Mouse (Mus musculus) right cerebral cortex, adult 18-20 months (tissue): ENCODE results near the gene Hmcn1.

Source experiments
- DNase-seq: peaks from one replicate; pipeline ENCODE4 v3.0.0; 2022; ENCODE audit warnings: mixed read lengths

The Hmcn1 gene

GRCm38 (mm10) chr1:150623226-150623625, 370.0 kb downstream of the Hmcn1 start:
- DNase-seq = no peak

GRCm38 (mm10) chr1:150610539-150610938, 382.7 kb downstream of the Hmcn1 start:
- DNase-seq = no peak

GRCm38 (mm10) chr1:150606173-150606572, 387.1 kb downstream of the Hmcn1 start:
- DNase-seq = no peak

- no peak for DNase-seq
These were observed 399.6 kb downstream of the Hmcn1 start for GRCm38 (mm10) chr1:150593614-150594013.

GRCm38 (mm10) chr1:150591253-150591652, 402.0 kb downstream of the Hmcn1 start:
- DNase-seq = peak; percentile 21

- DNase-seq = no peak
These were observed 405.8 kb downstream of the Hmcn1 start for GRCm38 (mm10) chr1:150587410-150587809.

- DNase-seq = no peak
These were observed 408.8 kb downstream of the Hmcn1 start for GRCm38 (mm10) chr1:150584477-150584876.

- DNase-seq = no peak
These were observed 409.5 kb downstream of the Hmcn1 start for GRCm38 (mm10) chr1:150583734-150584133.

- DNase-seq = no peak
These were observed 412.7 kb downstream of the Hmcn1 start for GRCm38 (mm10) chr1:150580561-150580960.

GRCm38 (mm10) chr1:150573407-150573806, 419.8 kb downstream of the Hmcn1 start:
- DNase-seq = no peak

DNA sequence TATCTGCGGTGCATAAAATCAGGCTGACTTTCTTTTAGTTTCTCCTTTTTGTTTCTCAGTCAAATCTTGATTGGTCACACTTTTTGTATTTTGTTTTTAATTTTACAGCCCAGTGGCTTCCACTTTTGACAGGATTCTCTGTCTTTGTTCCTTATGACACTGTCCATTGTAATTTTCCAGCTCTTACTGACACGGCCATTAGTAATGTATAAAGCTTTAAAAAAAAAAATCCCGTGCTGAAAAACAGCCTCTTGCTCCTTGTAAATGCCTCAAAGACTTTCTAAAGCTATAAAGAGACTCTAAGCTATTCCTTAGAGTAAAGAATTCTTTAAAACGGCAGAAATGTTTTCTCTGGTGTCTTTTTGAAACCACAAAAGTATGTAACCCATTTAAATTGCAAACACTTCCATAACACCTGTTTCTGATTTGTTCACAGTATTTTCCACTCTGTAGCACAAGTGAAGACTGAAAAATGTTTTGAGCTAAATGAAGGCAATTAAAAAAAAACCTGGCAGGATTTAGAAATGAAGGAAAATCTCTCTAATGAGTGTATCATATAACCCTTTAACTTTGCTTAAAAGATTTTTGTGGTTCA, 422.6 kb downstream of the Hmcn1 start:
- no peak for DNase-seq

GRCm38 (mm10) chr1:150569820-150570543, 423.3 kb downstream of the Hmcn1 start:
- DNase-seq = no peak

GRCm38 (mm10) chr1:150566287-150566686, 426.9 kb downstream of the Hmcn1 start:
- no peak for DNase-seq

DNA sequence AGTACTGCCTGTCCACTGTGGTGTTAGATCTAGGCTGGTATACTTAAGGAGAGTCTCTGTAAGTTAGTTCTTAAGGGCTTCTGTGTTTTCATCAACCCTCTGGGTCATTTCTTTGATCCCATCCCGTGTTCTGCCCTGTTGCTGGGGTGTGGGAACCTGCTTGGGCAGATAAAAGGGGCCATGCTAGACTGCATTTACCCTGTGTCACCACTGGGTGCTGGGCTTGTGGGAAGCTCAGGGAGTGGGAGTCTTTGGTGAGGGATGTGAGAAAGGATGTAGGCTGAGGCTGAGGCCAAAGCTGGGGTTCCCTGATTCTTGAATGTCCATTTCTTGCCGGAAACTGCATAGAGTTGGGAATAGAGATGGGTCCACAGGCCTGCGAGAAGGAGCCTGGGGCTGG, 436.6 kb downstream of the Hmcn1 start:
- no peak for DNase-seq

DNA sequence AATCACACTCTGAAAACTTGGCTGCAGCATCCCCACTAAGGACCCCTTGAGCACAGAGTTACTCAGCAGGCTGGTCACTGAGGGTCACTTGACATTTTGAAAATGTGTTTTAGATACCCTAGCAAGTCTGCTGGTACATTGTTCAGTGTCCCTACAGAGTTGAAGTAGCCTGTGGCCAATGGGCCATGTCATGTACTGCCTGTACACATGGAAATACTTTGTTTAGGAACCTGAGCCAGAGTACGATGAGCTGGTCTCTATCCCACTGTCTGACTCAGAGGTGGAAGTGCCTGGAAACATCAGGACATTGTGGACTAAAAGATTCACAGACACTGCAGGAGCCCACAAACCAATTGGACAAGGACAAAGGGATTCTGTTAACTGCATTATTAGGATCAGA, 441.8 kb downstream of the Hmcn1 start:
- no peak for DNase-seq

- no peak for DNase-seq
These were observed 446.8 kb downstream of the Hmcn1 start for GRCm38 (mm10) chr1:150546463-150546862.

GRCm38 (mm10) chr1:150540267-150540666, 453.0 kb downstream of the Hmcn1 start:
- DNase-seq = peak; percentile 8

GRCm38 (mm10) chr1:150537410-150538128, 455.7 kb downstream of the Hmcn1 start:
- no peak for DNase-seq

GRCm38 (mm10) chr1:150535770-150536534, 457.3 kb downstream of the Hmcn1 start:
- DNase-seq = no peak

DNA sequence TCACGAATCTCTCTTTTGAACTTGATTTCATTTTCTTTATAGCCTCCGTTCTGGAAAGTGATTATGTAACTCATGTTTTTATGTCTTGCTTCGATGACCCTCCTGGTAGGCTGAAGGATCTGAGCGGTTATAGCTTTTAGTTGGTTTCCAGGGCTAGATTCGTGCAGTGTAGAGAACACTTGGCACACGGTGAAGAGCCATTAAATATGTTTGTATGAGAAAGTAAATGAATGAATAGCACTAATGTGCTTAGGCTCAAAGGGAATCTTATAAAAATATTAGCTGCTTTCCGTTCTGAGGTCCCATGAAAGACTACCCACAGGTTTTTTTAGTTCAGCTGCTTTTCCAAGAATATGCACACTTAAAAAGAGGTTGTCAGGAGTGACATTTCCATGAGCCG, 458.6 kb downstream of the Hmcn1 start:
- no peak for DNase-seq

GRCm38 (mm10) chr1:150513041-150513440, 480.2 kb downstream of the Hmcn1 start:
- DNase-seq = no peak
